Mouse (Mus musculus): Measurements from ENCODE around the gene Rab40b. TPM values are rescaled to one million over a fixed set of nuclear protein-coding genes. Genes with fewer than 3 reads are reported as not detected.
A peak's percentile ranks its signal among the peaks of the same experiment; 100 is the strongest.
"Not testable (repeated sequence)": the region's sequence is repeated elsewhere in the genome, so short reads cannot be mapped to it uniquely, and the experiment has no call there.

The Rab40b gene
- polyA plus RNA-seq, 1 experiment from 2014 or later, result 0.64 TPM

DNA sequence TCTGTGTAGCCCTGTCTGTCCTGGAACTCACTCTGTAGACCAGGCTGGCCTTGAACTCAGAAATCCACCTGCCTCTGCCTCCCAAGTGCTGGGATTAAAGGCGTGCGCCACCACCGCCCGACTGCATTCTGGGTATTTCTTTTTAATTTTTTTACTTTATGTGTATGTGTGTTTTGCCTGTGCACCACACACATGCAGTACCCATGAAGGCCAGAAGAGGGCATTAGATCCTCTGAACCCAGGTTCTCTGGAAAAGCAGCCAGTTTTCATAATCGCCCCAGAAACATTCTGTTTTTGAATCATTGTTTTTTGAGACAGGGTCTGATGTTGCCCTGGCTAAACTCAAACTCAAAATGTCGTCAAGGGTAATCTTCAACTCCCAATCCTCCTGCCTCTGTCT is 18.4 kb downstream of the Rab40b start:
- peak; percentile 41 for DNase-seq (ENCODE audit: low spot score)

DNA sequence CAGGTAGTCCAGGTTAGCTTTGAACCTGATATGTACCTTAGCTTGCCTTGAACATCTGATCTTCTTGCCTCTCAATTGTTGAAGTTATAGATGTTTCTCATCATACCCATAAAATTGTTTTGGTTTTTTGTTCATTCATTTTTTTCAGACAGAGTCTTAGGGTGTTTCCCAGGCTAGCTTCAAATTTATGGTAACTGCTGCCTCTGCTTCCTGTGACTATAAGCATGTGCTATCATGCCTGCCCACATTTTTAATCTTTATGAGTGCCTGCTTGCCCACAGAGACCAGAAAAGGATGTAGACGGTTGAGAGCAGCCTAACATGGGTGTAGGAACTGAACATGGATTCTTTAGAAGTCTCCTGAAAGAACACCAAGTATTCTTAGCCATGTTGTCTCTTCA is 19.3 kb downstream of the Rab40b start:
- DNase-seq (ENCODE audit: low spot score), result no peak

DNA sequence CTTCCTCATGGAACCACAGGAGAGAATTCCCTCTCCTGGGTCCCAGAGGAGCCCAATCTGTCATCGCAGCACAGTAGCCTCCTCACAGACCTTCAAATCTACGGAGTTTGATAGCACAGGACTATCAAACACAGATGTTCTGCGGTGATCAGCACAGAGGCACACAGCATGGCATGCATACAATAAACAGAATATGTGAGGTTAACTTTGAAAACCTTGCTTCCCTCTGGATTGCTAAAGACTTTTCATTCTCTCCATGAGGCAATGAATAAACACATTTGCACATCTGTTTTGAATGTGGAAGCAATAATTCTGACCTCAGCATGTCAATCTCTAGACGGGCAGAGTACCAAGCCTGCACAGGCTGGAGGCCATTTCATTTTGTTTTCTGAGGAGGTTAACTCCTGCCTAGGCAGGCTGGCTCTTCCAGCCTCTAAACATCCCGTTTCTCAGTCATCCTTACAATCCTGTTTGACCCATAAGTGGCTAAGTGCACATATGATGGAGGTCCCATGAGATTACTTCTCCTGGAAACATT is 20.8 kb downstream of the Rab40b start:
- no peak for DNase-seq (ENCODE audit: low spot score)

DNA sequence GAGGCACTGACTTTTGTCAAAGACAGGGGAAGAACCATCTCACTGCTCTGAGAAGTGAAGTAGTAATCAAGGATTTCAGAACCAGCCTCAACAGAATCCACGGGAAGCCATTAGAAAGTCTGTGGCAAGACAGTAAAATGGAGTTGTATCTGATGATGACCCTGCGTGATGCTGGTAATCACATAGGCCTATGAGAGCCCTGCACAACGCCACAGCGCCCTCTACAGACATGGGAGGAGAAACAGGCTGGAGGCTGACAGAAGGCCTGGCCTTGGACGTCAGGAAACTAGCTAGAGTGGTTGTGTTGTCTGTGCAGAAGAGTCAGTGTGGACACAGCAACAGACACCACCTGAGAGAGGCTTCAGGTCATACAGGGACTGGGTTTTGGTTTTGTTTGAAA is 25.8 kb downstream of the Rab40b start:
- peak; percentile 50 for DNase-seq (ENCODE audit: low spot score)

DNA sequence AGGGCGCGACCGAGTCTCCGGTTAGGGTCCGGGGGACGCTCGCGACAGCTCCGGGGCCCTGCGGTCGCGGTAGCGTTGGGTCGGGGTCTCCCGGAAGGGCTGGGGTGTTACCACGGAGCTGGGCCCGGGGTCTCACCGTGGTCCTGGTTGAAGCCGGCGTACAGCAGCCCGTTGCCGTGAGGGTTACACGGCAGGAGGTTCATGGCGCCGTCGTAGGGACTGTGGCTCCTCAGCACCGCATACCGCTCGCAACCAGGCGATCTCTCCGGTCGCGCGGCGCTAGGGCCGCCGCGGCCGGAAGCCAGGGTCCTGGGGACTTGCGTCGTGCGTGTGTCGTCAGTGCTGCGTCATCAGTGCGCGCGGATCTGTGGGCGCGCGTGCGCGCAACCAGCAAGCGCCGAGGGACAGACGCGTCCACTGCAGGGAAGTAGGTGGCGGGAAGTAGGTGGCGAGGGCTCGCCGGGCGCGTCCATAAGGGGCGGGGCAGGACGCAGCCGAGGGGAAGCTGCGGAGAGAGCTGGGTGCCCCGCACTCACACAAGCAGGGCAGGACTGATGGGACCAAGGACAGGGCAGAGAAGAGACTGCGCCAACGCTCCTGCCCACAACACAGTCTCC is 33.9 kb downstream of the Rab40b start, which contains the start of gene Wdr45b:
Wdr45b (minus strand) TSS at position 355 of the 617 bp plus-strand sequence.
- peak; percentile 98 for DNase-seq (ENCODE audit: low spot score)

DNA sequence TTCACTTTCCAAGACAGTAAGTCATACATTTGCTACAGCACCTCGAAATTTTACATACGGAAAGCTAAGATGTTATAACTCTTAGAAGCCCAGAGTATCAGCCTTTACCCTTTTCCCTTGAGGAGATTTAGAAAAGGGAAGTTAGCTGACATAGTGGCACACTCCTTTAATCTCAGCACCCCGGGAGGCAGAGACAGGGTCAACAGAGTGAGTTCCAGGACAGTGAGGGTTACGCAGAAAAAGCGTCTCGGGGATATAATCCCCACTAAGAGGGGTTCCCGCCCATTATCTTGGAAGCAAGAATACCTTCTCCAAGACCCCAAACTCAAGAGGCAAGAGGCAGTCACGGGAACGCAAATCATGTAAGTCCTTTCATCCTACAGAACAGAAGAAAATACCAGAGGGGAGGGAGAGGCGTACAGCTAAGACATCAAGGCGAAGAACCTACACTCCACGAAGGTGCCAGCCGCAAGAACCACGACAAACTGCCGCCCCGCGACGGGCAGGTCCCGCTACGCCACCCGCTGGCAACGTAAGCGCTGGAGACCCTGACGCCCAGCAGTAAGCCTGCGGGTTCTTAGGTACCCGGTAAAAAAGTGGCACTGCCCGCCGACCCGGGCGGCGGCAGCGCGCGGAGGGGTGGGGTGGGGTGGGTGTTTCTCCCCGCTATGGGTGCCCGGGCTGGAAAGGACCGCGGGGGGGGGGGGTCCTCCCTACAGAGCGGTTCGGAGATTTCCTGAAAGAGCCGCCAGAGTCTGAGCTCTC is 34.5 kb downstream of the Rab40b start:
- DNase-seq (ENCODE audit: low spot score), result peak; percentile 65

DNA sequence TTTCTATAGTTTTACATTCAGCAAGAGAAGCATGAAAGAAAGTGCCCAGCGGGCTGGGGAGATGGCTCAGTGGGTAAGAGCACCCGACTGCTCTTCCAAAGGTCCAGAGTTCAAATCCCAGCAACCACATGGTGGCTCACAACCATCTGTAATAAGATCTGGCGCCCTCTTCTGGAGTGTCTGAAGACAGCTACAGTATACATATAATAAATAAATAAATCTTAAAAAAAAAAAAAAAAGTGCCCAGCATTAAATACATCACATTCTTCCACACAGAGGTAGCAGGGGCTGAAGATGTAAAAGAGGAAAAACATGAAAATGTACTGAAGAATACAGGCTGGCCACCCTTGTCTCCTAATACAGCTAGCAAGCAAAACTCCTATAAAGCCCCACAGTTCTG is 39.3 kb downstream of the Rab40b start:
- DNase-seq (ENCODE audit: low spot score), result not testable (repeated sequence)

DNA sequence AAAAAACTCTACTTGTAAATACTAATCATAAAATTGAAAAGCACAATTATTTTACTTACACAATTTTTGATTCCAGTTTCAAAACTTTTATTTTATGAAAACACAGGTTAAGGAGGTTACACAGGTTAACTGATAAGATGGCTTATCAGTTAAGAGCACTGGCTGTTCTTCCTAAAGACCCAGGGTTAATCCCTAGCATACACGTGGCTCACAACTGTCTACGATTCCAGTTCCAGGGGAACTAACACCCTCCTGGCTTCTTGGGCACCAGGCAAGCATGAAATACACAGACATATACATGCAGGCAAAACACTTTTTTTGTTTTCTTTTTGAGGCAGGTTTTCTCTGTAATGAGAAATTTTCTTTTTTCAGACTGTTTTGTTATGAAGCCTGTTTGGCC is 39.9 kb downstream of the Rab40b start:
- DNase-seq (ENCODE audit: low spot score), result no peak

DNA sequence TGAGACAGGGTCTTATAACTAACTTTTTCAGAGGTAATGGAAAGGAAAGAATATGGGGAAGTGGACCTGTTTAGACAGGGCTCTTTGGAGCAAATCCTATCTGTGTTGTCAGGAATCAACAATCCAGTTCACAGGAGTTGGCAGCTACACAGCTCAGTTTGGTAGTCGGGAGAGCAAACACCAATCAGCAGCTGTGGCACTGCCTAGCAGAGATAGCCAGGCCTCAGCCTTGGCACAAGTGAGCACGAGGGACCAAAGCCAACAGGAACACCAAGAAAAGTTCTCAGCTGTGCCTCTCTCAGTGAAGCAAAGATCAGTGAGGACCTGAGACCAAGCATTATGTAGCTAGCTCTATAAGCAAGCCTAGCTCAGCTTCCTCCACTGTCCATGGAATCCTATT is 41.0 kb downstream of the Rab40b start:
- DNase-seq (ENCODE audit: low spot score), result no peak

DNA sequence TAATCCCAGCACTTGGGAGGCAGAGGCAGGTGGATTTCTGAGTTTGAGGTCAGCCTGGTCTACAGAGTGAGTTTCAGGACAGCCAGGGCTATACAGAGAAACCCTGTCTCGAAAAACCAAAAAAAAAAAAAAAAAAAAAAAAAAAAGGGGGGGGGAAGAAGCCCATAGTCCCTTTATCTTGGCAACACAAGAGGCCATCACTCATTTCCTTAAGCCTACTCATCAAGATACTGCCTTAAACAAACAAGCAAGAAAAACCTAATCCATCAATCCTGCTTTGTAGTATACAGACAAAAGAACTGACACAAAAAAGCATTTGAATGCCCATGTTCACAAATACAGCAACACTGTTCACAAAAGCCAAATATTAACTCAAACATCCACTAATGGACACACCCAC is 45.6 kb downstream of the Rab40b start:
- DNase-seq (ENCODE audit: low spot score), result not testable (repeated sequence)

DNA sequence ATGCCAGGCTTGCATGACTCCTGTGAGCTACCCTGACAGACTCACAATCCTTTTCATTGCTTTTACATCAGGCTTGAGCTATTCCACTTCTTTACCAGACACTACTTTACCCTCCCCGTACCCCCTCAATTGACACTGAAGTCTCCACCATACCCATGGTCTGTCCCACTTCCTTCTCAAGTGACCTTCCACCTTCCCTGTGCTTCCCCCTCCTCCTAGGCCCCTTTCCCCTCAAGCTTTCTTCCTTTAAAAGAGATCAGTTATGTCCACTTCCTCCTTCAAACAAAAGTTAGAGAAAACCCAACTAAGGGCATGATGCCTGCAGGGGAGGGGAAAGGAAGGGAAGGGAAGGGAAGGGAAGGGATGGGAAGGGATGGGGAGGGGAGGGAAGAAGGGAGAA is 47.8 kb downstream of the Rab40b start:
- no peak for DNase-seq (ENCODE audit: low spot score)

DNA sequence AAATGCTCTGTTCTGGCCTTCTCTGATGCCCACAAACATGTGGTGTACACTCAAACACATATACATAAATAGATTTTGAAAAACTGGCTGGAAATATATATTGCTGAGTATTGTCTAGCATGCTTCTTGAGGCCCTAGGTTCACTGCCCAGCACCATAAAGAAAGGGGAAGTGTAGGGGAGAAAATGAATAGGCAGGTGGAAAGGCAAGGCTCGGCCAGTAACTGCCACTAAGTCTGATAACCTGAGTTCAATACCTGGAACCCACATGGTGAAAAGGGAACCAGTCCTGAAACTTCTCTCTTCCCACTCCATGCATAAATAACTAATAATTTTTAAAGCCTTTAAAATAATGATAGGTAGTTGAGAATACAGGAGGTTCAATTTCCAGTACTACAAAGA is 48.4 kb downstream of the Rab40b start:
- no peak for DNase-seq (ENCODE audit: low spot score)

DNA sequence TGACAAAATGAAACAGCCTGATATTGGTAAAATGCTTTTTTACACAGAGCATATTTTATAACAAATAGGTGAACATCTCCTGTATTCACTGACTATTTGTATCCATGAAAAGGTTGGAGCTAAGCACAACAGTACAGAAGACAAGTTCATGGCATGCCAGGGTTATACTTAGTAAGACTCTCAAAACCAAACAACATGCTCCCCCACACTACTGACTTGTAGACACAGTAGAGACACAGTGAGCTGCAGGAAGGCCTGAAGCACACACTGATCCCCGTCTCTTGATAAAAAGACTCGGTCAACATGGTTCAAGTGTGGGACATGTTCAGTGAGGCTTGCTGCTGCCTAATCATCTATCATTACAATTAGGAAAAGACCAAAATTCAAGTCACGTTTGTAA is 56.4 kb downstream of the Rab40b start:
- no peak for DNase-seq (ENCODE audit: low spot score)

DNA sequence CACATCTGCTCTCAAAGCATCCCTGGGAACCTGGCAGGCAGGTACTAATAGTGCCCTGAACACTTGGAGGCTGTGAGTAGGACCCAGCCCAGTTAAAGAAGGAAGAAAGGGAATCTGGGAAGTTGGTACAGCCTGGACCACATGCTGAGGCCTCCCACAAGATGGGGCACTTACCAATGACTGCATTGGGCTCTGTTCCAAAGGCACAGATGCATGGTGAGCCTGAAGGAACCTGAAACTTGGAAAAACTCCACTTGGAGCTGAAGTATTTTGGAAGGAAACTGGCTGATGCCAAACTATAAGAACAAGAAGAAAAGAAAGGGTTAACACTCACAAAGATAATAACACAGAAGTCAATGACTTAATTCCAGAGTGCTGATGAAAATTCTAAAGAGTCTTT is 59.4 kb downstream of the Rab40b start:
- DNase-seq (ENCODE audit: low spot score), result no peak

DNA sequence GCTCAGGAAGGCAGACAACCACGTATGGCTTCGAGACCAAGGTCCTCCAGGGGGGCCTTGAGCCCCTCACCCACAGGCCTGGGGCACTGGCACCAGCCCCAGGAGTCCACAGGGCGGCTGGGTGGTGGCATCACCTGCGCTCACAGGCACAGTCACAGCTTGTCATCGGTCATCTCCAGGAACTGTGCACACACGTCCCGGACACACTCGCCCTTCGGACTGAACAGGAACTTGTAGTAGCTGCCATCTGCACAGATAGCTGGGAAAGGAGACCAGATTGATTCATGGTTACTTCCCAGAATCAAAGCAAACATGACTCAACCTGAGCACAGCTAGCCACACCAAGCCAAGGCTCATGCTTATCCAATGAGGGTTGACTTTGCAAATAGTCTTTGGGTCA is 59.8 kb downstream of the Rab40b start:
- no peak for DNase-seq (ENCODE audit: low spot score)

DNA sequence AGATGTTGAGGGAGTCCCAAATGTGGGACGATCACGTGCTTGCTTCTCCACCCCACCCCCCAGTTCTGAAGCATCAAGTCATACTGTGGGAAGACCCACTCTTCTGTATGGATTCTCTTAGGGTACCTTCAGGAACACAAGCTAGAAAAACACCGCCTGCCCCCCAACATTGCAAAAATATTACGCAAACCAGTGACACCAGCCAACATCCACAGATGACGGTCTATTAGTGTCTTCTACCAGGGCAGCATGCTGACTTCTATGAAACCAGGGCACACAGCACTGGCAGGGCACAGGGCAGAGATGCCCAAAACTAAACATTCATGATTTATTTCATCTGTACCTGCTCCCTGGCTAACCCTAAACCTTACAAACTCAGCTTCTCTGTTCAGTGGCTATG is 61.4 kb downstream of the Rab40b start:
- no peak for DNase-seq (ENCODE audit: low spot score)

DNA sequence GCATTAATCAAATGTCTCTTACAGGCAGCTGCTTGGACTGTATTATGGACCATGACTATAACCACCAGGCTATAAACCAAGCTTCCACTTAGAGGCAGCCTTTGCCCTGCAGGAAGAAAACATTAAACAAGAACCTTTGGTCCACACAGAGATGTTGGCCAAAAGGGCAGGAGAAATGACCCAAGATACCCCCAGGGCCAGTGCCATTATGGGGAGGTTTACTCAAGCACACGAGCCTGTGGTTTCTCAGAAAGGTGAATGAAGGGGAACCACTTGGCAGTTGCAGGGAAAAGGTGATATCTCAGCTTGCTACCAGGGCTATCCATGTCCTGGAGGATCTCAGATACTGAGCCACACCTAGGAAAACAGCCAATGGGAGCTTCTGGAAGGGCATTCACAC is 62.0 kb downstream of the Rab40b start:
- DNase-seq (ENCODE audit: low spot score), result no peak

DNA sequence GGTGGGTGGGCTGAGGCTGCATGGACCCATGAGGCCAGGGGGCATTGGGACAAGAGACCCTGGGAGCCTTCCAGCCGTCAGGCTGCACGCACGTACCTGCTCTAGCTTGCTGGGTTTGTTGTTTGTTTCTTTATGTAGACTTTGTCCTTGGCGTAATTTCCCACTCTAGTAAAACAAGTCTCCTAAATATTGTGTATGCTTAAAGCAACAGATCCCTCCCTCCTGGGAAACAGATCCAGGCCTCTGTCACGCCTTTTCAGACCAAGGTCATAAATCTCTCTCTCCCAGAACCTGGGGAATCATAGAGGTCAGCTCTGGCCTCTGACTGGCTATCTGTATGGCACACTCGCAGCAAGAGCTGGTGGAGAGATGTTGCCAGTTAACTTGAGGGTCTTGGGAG is 80.3 kb downstream of the Rab40b start:
- DNase-seq (ENCODE audit: low spot score), result not testable (repeated sequence)

DNA sequence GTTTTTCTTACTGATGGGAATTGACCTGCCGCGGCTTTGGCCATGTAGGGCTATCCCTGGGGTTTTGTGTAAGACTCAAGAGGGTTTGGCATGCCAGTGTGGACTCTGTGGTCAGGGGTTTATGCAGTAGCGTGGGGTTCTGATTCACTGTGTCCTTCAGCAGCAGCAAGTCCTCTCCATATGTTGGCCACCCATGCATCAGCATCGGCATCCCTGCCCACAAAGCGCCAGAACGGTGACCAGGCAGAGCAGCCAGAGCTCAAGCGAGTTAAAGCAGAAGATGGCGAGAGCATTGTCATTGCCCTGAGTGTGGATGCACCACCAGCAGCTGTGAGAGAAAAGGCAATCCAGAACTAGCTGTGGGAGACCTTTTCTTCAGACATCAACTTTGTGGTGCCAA is 81.4 kb downstream of the Rab40b start:
- DNase-seq (ENCODE audit: low spot score), result no peak
